Mouse (Mus musculus): ENCODE data around the gene Ostn.

The Ostn gene

GRCm38 (mm10) chr16:27399026-27399718 lies 91.9 kb downstream of the Ostn start:
- TF ChIP-seq GATA4 (IDR thresholded peaks at IDR 0.05; ENCODE audit: insufficient replicate concordance, low read length), result no peak

- TF ChIP-seq GATA4 (IDR thresholded peaks at IDR 0.05; ENCODE audit: insufficient replicate concordance, low read length), result no peak
These were observed 92.5 kb downstream of the Ostn start for GRCm38 (mm10) chr16:27399719-27400253.

Data from liver, adult (tissue).